Mouse (Mus musculus) ES-E14 (cell line): ENCODE measurements around the gene Cort. TPM values are rescaled to one million over a fixed set of nuclear protein-coding genes. Genes with fewer than 3 reads are reported as not detected.
A peak's percentile ranks its signal among the peaks of the same experiment; 100 is the strongest.

ENCODE experiments used
- DNase-seq: peaks from one replicate; pipeline ENCODE4 v3.0.0-alpha.2; 2013; ENCODE audit warnings: low read depth, low spot score
- H3K27ac ChIP-seq: 2 replicates; pipeline ENCODE4 v1.5.1; 2012; ENCODE audit warnings: low read depth, mild to moderate bottlenecking, low read length, moderate library complexity, mixed read lengths; ENCODE audit not compliant: poor library complexity, insufficient read depth, severe bottlenecking
- H3K36me3 ChIP-seq: 2 replicates; pipeline ENCODE4 v1.6.1; 2012; ENCODE audit warnings: mild to moderate bottlenecking, low read length, moderate library complexity, mixed read lengths; ENCODE audit not compliant: control insufficient read depth, poor library complexity, insufficient read depth, severe bottlenecking
- H3K4me1 ChIP-seq, 2 experiments: fragments of 150-350 bp in 1 of 2; sonication (generic) in 1 of 2; 2 replicates each; pipeline ENCODE4 v1.6.1; 2012; ENCODE audit warnings: low read length in 2 of 2, mild to moderate bottlenecking in 1 of 2, mixed read lengths in 1 of 2; ENCODE audit not compliant: control insufficient read depth in 2 of 2, insufficient read depth in 2 of 2, poor library complexity in 1 of 2
- H3K4me3 ChIP-seq, 2 experiments: fragments of 150-350 bp in 1 of 2; sonication (generic) in 1 of 2; 2 replicates each; pipeline ENCODE4 v1.5.1; 2012; ENCODE audit warnings: low read length in 2 of 2, low read depth in 1 of 2, mild to moderate bottlenecking in 1 of 2, mixed read lengths in 1 of 2; ENCODE audit not compliant: insufficient read depth in 1 of 2, poor library complexity in 1 of 2, severe bottlenecking in 1 of 2
- H3K9ac ChIP-seq: 2 replicates; pipeline ENCODE4 v1.6.1; 2012; ENCODE audit warnings: low read depth, mild to moderate bottlenecking, low read length, mixed read lengths; ENCODE audit not compliant: poor library complexity, insufficient read depth, severe bottlenecking
- H3K9me3 ChIP-seq: fragments of 150-350 bp; sonication (generic); 2 replicates; pipeline ENCODE4 v1.6.1; 2012; ENCODE audit warnings: low read depth, mild to moderate bottlenecking, low read length; ENCODE audit not compliant: control insufficient read depth, insufficient read depth
- CHD2 ChIP-seq: IDR thresholded peaks from 2 replicates; pipeline ENCODE4 v1.6.1; 2014; ENCODE audit warnings: mild to moderate bottlenecking, low read depth, low read length, inconsistent platforms
- HCFC1 ChIP-seq: IDR thresholded peaks from 2 replicates; pipeline ENCODE4 v1.6.1; 2012; ENCODE audit warnings: low read length, inconsistent platforms, borderline replicate concordance; ENCODE audit not compliant: insufficient read depth
- MAFK ChIP-seq: IDR thresholded peaks from 2 replicates; pipeline ENCODE4 v1.6.1; 2014; ENCODE audit warnings: mild to moderate bottlenecking, low read depth, low read length, inconsistent platforms; ENCODE audit not compliant: insufficient read depth
- ZC3H11A ChIP-seq: IDR thresholded peaks from 2 replicates; pipeline ENCODE4 v1.6.1; 2012; ENCODE audit warnings: low read depth, mild to moderate bottlenecking, inconsistent platforms, low read length, borderline replicate concordance
- ZNF384 ChIP-seq: IDR thresholded peaks from 2 replicates; pipeline ENCODE4 v1.6.1; 2012; ENCODE audit warnings: low read depth, low read length, inconsistent platforms
- in situ Hi-C, 2 experiments: fragments of 600-800 bp; cut with MboI; formaldehyde crosslinking; loops; one replicate each; pipeline ENCODE4 v1.15.1; 2025; ENCODE audit warnings: low sequenced_read_pairs in 2 of 2, inconsistent platforms in 1 of 2; ENCODE audit not compliant: unreplicated experiment in 2 of 2
- total RNA-seq: library from RNA; depleted of rRNA; stranded (reverse); fragments of 300-350 nt; gene quantifications from 2 replicates; pipeline ENCODE4 v1.2.3, GENCODE M21; 2012

Gene Cort
- total RNA-seq, 1 experiment = 1.7 TPM

DNA sequence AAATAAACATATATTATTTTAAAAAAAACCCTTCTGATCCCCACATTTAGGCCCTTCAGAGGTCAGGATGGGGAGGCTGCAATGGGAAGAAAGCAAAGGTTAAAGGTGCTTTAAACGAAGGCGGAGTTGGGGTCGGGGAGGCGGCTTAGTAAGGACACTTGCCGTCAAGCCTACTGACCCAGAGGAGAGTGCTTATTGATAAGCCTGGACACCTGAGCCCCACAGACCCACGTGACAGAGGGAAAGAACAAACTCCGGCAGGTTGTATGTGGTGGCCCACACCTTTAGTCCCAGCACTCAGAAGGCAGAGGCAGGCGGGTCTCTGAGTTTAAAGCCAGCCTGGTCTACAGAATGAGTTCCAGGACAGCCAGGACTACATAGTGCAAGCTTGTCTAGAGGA lies 46.5 kb downstream of the Cort start:
- TF ChIP-seq ZNF384 (no peak), ZC3H11A (no peak), CHD2 (no peak), HCFC1 (no peak), MAFK (no peak)
- H3K9ac ChIP-seq = no peak overlapping the region
- H3K9me3 ChIP-seq = no peaks in the 10 kb centered on the region
- no peak for DNase-seq
- in situ Hi-C loops = loop anchor here in 1 of 2 experiments (10.0 kb wide), 1 partner anchor 385 kb away; no protein-coding TSS in a partner anchor
- no peak overlapping the region for H3K4me3 ChIP-seq
- peaks cover 3% of the 10 kb centered on the region; the same call in 1 of the 2 replicates for H3K36me3 ChIP-seq
- no peak overlapping the region for H3K27ac ChIP-seq
- peaks cover 2 to 10% of the 10 kb centered on the region in 2 experiments; a peak in 2 of 4 replicates for H3K4me1 ChIP-seq

GRCm38 (mm10) chr4:149079629-149080028 lies 46.9 kb downstream of the Cort start:
- no peak for DNase-seq

DNA sequence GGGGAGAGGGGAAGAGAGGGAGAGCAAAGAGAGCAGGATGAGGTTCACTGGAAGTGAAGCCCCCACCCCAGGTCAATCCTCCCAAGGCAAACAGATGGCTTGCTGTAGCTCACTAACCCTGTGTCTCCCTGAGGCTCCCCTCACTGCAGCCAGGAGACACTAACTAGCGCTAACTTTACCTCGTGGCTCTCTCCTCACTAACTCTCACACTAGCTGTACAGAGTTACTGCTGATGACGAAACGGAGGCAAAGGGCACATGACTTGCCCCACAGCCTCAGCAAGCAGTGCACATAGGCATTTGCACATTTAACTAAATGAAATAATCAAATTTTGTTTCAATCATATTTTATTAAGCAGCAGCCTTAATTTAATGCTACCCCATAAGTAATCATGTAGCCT lies 48.3 kb downstream of the Cort start:
- no peak overlapping the region for H3K27ac ChIP-seq

More at GRCm38 (mm10) chr4:149079629-149080028, 46.9 kb downstream of the Cort start:
- in situ Hi-C loops = loop anchor here in 1 of 2 experiments (10.0 kb wide), 1 partner anchor 385 kb away; no protein-coding TSS in a partner anchor
- Histone ChIP-seq H3K4me3 (no peak overlapping the region), H3K4me1 (peaks cover 2 to 10% of the 10 kb centered on the region in 2 experiments; a peak in 2 of 4 replicates), H3K36me3 (peaks cover 5% of the 10 kb centered on the region; the same call in 1 of the 2 replicates), H3K9ac (no peak overlapping the region), H3K27ac (no peak overlapping the region), H3K9me3 (no peaks in the 10 kb centered on the region)
- TF ChIP-seq ZC3H11A = no peak
- TF ChIP-seq CHD2 = no peak
- TF ChIP-seq MAFK = no peak
- TF ChIP-seq ZNF384 = no peak
- no peak for TF ChIP-seq HCFC1

DNA sequence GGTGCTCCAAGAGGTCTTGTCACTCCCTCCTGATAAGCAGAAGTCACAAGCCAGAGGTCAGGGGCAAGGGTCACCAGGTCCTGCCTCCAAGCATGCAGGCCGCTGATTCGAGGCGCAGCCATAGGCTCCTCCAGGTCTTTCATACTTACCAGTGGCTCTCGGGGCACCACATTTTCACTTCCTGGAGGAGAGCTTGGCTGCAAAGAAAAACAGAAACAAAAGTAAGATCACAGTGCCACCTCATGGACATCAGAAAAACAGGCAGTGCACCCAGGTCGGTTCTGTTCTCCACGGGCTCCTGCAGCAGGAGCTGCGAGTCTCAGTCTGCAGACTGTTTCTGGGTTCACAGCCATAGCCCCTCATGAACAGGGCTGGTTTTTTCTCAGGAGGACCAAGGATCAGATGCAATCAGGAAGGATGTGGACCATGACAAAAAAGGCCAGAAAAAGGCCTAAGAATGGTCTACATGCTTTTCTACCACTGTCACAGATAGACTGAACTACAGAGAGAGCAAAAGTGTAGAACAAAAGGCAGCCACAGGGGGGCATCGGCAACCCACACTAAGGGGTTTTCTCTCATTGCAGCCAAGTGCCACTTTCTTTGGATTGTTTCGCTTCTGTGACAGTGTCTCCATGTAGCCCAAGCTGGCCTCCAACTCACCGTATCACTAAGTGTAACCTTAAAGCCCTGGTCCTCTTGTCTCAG lies 50.5 kb downstream of the Cort start:
- peaks cover 12% of the 10 kb centered on the region; the same call in 1 of the 2 replicates for H3K36me3 ChIP-seq
- peaks cover 4 to 5% of the 10 kb centered on the region in 2 experiments; a peak in 2 of 4 replicates for H3K4me1 ChIP-seq
- peak; percentile 61; the same call in 1 of the 2 replicates for TF ChIP-seq ZC3H11A
- TF ChIP-seq HCFC1 = no peak
- in situ Hi-C loops = no loop called here
- no peak overlapping the region for H3K4me3 ChIP-seq
- H3K27ac ChIP-seq = no peak overlapping the region
- H3K9me3 ChIP-seq = no peaks in the 10 kb centered on the region
- H3K9ac ChIP-seq = no peak overlapping the region
- peak; percentile 62 for DNase-seq

More for the DNA sequence above, 48.3 kb downstream of the Cort start:
- in situ Hi-C loops = no loop called here
- TF ChIP-seq ZC3H11A (no peak), MAFK (no peak), CHD2 (no peak), ZNF384 (no peak), HCFC1 (no peak)
- Histone ChIP-seq H3K4me3 (no peak overlapping the region), H3K36me3 (peaks cover 10% of the 10 kb centered on the region; the same call in 1 of the 2 replicates), H3K4me1 (peaks cover 4 to 13% of the 10 kb centered on the region in 2 experiments; a peak in 2 of 4 replicates), H3K9me3 (no peaks in the 10 kb centered on the region), H3K9ac (peak overlapping the region; percentile 30; the same call in 1 of the 2 replicates)
- no peak for DNase-seq
